Mouse (Mus musculus): ENCODE measurements at regions not wholly inside any gene's neighbourhood (a gene's known extent, or its start where the extent isn't known, plus 50 kb on each side); places are given as distances from the start of the nearest gene placed in this dataset.
"Not testable (repeated sequence)": the region's sequence is repeated elsewhere in the genome, so short reads cannot be mapped to it uniquely, and the experiment has no call there.

DNA sequence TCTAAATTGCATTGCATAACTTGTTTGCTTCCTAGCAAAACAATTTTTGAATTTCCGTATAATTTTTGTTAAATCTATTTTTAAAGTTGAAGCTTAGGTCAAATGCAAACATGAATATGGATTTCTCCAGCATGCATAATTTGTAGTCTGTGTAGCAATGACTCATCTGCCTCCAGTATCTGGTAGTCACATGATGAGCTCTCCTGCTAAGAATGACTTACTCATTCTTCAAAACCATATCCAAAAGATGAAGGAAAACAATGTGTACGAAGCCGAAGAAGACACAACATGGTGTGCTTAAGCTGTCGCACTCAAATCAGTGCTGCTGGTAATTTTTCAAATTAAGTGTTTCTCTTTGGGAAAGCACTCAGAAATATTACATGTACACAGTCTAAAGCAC lies 1453.2 kb upstream of the Gje1 start:
- no peak for ATAC-seq (replicated peaks; ENCODE audit: poor library complexity)

DNA sequence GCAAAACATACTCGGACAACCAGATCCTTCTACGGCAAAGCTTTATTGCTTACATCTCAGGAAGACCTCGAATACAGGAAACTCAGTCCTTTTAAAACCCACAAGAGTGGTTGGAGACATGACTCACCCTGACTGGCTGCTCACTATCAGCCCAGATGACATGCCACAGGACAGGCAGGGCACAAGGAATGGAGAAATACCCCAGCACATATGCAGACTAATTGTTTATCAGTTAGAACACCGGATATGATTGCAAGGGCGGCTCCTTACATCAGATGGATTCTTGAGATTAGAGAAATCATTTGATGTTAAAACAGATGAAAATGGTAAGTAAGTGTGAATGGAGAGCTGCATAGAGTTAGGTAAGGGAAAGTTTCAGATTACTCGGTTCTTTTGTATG lies 1441.5 kb upstream of the Gje1 start:
- ATAC-seq (replicated peaks; ENCODE audit: poor library complexity) = not testable (repeated sequence)

DNA sequence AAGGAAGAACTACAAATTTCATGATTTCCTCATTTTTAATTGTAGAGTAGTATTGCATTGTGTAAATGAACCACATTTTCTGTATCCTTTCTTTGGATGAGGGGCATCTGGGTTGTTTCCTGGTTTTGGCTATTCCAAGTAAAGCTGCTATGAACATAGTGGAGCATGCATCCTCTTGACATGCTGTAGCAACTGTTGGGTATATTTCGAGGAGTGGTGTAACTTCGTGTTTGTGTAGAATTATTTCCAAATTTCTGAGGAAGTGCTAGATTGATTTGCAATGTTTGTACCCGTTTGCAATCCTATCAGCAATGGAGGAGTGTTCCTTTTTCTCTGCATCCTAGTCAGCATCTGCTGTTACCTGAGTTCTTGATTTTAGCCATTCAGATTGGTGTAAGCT lies 1440.4 kb upstream of the Gje1 start:
- ATAC-seq (replicated peaks; ENCODE audit: poor library complexity) = peak; percentile 55

DNA sequence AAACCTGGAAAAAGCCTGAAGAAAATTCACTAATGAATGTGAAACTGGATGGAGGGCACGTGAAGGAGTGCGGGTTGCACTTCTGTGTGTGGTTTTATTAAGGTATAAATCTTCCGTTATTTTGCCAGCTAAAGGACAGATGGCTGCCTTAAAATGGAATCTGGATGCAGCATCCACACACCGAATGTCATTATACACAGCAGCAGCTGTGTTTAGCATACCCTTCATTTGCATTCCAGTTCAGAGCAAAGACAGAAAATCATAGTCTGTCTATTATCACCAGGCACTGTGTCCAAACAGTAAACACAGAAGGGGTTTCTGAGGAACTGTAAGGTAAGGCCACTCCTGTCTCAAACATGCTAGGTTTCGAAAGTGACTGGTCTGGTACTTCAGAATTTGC lies 1438.9 kb upstream of the Gje1 start:
- no peak for ATAC-seq (replicated peaks; ENCODE audit: poor library complexity)

GRCm38 (mm10) chr10:16148991-16149390 lies 1431.0 kb upstream of the Gje1 start:
- peak; percentile 37 for ATAC-seq (replicated peaks; ENCODE audit: poor library complexity)

DNA sequence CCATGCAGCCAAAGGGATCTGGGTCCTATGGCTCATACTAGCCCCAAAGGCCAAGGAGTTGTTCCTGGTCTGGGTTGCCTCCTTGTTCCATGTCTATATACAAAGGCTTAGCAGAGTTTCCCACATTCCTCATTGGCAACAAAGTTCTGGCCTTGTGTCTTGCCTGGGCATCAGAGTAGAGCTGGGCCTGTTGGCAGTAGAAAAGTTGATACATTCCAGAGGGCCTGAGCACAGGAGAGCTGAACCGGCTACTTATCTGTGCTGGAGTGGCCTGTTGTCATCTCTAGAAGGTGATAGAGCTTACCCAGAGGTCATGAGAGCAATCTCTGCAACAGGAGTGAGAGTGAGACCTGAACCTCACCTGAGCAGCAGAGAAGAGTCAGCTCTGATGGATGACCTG lies 1427.4 kb upstream of the Gje1 start:
- ATAC-seq (replicated peaks; ENCODE audit: poor library complexity) = no peak

DNA sequence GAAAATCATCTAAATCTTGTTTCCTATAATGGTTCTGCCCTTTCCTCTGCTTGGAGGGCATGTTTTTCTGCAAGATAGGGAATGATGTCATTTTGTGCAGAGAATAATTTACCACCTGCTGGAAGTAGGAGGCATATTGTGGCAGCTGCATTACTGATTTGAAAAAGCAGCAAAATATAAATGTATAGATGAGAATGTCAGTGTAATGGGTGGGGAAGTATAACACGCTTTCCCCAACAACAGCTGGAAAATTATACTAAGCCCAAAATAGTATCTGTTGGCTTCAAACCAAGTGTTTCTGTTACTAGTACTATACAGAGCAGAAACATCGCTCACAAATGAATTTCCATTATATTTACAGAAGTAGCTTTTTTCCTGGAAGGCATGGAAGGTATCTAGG lies 1405.9 kb upstream of the Gje1 start:
- no peak for ATAC-seq (replicated peaks; ENCODE audit: poor library complexity)

DNA sequence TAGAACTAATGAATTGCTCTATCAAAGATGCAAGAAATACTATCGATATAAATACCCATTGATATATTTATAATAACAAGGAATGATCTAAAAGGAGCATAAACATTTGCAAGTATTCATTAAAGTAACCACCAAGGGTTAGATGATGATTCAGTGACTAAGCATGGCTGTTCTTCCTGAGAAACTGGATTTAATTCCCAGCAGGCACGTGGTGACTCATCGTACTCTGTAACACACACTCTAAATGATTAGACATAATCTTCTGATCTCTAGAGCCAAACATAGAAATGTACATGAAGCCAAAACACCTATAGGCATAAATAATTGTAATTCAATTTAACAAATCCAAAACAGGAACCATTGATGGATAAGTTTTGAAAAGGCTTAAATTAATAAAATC lies 1370.2 kb upstream of the Gje1 start:
- no peak for ATAC-seq (replicated peaks; ENCODE audit: poor library complexity)

DNA sequence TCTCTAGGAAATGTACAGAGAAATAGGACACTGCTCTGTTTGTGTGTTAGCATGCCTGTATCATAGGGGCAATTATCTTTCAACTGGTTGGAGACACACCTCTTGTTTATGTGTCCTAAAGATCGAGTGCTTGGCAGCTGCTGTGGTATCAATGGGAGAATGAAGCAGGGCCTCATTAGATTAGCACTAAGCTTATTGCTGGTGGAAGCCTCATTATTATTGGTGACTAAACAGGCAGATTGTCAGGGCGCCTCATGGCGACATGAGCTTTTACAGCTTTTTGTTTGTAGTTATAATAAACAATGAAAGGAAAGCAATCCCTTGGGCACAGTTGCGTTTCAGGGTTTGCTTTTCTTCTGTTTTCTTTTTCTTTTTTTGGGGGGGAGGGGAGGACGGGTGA lies 1335.0 kb upstream of the Gje1 start:
- ATAC-seq (replicated peaks; ENCODE audit: poor library complexity) = no peak

DNA sequence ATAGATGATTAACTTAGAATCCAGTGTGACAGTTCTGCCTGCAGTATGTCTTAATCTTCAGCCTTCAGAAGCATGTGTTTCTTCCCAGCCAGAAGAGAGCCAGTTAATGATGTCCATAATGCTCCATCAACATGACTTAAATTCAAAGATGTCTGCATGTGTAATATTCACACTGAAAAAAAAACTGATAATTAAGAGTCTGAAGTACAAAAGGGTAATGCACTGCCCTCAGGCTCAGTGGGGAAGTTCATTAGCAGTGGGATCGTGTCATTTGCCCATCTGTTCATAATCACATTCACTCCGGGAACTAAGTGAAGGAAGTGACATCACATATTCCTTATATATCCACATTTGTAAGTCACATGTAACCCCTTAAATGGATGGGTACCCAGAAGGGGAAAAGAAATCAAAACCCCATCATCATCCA lies 1334.5 kb upstream of the Gje1 start:
- ATAC-seq (replicated peaks; ENCODE audit: poor library complexity) = no peak

GRCm38 (mm10) chr10:16036255-16036654 lies 1318.2 kb upstream of the Gje1 start:
- no peak for ATAC-seq (replicated peaks; ENCODE audit: poor library complexity)

GRCm38 (mm10) chr10:16033096-16033495 lies 1315.1 kb upstream of the Gje1 start:
- ATAC-seq (replicated peaks; ENCODE audit: poor library complexity) = no peak

DNA sequence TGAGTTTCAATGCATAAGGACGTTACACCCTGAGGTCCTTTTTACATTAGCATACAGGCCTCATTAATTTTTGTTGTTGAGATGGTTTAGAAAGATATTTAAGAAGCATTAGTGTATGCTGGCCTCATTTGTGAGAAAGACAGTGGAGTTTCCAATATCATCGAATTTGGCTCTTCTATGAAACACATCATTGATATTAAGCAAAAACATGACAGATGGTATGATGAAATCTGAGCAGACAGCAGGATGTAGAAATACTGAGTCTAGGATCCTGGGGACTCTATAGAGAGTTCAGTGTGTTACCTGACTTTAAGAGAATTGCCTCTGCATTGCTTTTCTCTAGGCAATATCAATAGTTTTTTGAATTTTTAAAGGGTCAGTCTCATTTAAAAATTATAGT lies 1312.8 kb upstream of the Gje1 start:
- no peak for ATAC-seq (replicated peaks; ENCODE audit: poor library complexity)

- no peak for ATAC-seq (replicated peaks; ENCODE audit: poor library complexity)
Measured at GRCm38 (mm10) chr10:16014806-16015205, 1296.8 kb upstream of the Gje1 start.

- ATAC-seq (replicated peaks; ENCODE audit: poor library complexity) = no peak
Measured at GRCm38 (mm10) chr10:16001246-16001645, 1283.2 kb upstream of the Gje1 start.

DNA sequence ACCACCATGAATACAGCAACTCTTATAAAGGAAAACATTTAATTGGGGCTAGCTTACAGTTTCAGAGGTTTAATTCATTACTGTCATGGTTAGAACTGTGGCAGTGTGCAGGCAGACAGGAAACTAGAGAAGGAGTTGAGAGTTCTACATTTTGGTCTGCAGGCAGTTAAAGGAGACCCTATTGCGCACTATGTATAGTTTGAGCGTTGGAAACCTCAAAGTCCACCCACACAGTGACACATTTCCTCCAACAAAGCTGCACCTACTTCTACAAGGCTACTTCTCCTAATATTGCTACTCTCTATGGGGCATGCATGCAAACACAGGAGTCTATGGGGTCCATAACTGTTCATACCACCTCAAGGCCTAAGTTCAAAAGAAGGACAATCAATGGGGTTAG lies 1275.3 kb upstream of the Gje1 start:
- peak; percentile 70 for ATAC-seq (replicated peaks; ENCODE audit: poor library complexity)

Measured in megakaryocyte progenitor cell, adult 5-6 weeks (primary cell).